Mouse (Mus musculus) midbrain, postnatal 0 days (tissue): ENCODE data around the gene Mmp2. TPM values are rescaled to one million over a fixed set of nuclear protein-coding genes. Genes with fewer than 3 reads are reported as not detected.

Source experiments
- ATAC-seq: fragments of 200-750 bp; cut with Nextera tagmentation; 2 replicates; pipeline ENCODE4 v1.8.0; 2017; ENCODE audit warnings: moderate number of reproducible peaks, mild to moderate bottlenecking, moderate TSS enrichment, moderate library complexity; ENCODE audit not compliant: low FRiP score
- DNase-seq: peaks from one replicate; pipeline ENCODE4 v3.0.0-alpha.2; 2015; ENCODE audit warnings: low spot score
- H3K27ac ChIP-seq: fragments of 300-500 bp; sonication (generic); 2 replicates; pipeline ENCODE4 v1.5.1; 2014; ENCODE audit warnings: low read depth, mild to moderate bottlenecking, low read length, mixed read lengths
- H3K27me3 ChIP-seq: fragments of 300-500 bp; sonication (generic); 2 replicates; pipeline ENCODE4 v1.6.1; 2014; ENCODE audit warnings: low read length, control low read depth, mixed read lengths; ENCODE audit not compliant: insufficient read depth
- H3K36me3 ChIP-seq: fragments of 300-500 bp; sonication (generic); 2 replicates; pipeline ENCODE4 v1.6.1; 2014; ENCODE audit warnings: low read length, control low read depth, mixed read lengths; ENCODE audit not compliant: insufficient read depth
- H3K4me1 ChIP-seq: fragments of 300-500 bp; sonication (generic); 2 replicates; pipeline ENCODE4 v1.6.1; 2014; ENCODE audit warnings: mild to moderate bottlenecking, control low read depth, antibody characterized with exemption, low read length, mixed read lengths; ENCODE audit not compliant: insufficient read depth
- H3K4me2 ChIP-seq: fragments of 300-500 bp; sonication (generic); 2 replicates; pipeline ENCODE4 v1.6.1; 2014; ENCODE audit warnings: low read depth, mild to moderate bottlenecking, low read length, mixed read lengths; ENCODE audit not compliant: poor library complexity, severe bottlenecking
- H3K4me3 ChIP-seq: fragments of 300-500 bp; sonication (generic); 2 replicates; pipeline ENCODE4 v1.5.1; 2014; ENCODE audit warnings: low read depth, mild to moderate bottlenecking, low read length, moderate library complexity
- H3K9ac ChIP-seq: fragments of 300-500 bp; sonication (generic); replicated peaks from 2 replicates; pipeline ENCODE4 v1.6.1; 2014; ENCODE audit warnings: mild to moderate bottlenecking, low read length, moderate library complexity, mixed read lengths; ENCODE audit not compliant: poor library complexity, severe bottlenecking
- H3K9me3 ChIP-seq: fragments of 300-500 bp; sonication (generic); 2 replicates; pipeline ENCODE4 v1.6.1; 2016; ENCODE audit warnings: low read length, control low read depth
- CTCF ChIP-seq: IDR thresholded peaks from 2 replicates; pipeline ENCODE4 v1.5.1; 2016; ENCODE audit warnings: antibody characterized with exemption, mild to moderate bottlenecking
- WGBS: fragments of 180-500 bp; shearing (Covaris S2); extraction: QIAGEN DNeasy Blood & Tissue Kit; methylation state at CpG from one replicate; pipeline ENCODE4 v1.1.7; 2014; 5-methylcytosine and 5-hydroxymethylcytosine counted together
- polyA plus RNA-seq: library from polyadenylated mRNA; unstranded; fragments of >200 nt; fragmentation: Nextera tagmentation; extraction: Ambion mirVana; gene quantifications from 2 replicates; pipeline ENCODE4 v1.2.1, GENCODE M21; 2015
- total RNA-seq: library from RNA; depleted of rRNA; stranded (reverse); fragments of >200 nt; gene quantifications from 2 replicates; pipeline ENCODE4 v1.2.3, GENCODE M21; 2014; rRNA removed

Mmp2 gene
- total and polyA plus RNA-seq, 2 experiments from 2014 or later = 16.1 to 16.5 TPM

DNA sequence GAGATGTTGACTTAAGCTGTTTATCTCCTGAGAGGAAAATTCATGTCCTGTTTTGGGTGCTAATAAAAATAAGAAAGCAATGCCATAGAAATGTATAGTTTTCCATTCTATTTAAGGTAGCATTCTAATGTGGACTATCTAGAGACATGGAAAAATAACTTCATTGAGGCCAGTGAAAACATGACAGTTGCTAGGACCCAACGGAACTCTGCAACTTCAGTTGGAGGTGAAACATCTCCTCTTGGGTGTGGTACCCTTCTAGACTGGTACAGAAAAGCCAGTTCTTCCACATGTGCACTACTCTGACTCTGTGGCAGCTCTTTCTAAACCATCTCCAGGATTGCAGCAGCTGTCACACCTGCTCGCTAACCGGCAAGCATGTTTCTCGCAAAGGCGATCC lies 74.0 kb downstream of the Mmp2 start, which contains the start of gene Capns2:
TSS of gene Capns2 (plus strand) at position 301 of the 400 bp plus-strand sequence.
- WGBS = 98% methylated on average over 5 of the region's 5 CpGs
- DNase-seq (no peak), ATAC-seq (no peak)
- Histone ChIP-seq H3K9me3 (no peaks in the 10 kb centered on the region), H3K4me1 (no peaks in the 10 kb centered on the region), H3K4me2 (no peak within 1 kb of the TSS), H3K36me3 (peaks cover 2% of the 10 kb centered on the region; the same call in 1 of the 2 replicates), H3K27ac (no peak within 1 kb of the TSS), H3K4me3 (no peak within 1 kb of the TSS), H3K9ac (no peak within 1 kb of the TSS), H3K27me3 (no peaks in the 10 kb centered on the region)
- TF ChIP-seq CTCF = no peak

DNA sequence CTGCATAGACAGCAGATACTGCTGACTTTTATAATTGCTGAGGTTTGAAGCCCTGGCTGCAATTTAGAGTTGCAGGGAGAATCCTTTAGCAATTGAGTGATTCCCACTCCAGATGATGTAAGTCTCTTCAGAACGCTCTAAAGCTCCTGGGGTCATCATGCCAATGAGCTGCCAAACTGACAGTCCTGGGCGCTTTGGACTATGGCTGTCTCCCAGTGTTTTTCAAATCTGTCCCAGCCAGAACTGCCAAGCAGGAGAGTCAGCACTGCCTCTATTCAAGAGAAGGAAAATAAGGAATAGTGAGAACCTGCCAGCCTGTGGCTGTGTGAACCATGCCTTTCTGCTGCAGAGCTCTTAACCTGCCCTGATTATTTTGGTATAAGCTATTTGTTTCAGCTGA lies 75.9 kb downstream of the Mmp2 start:
- H3K36me3 ChIP-seq = peaks cover 2% of the 10 kb centered on the region; the same call in 1 of the 2 replicates
- DNase-seq (peak; percentile 31), ATAC-seq (no peak)
- H3K27me3 ChIP-seq = no peaks in the 10 kb centered on the region
- no peaks in the 10 kb centered on the region for H3K9me3 ChIP-seq
- no peak overlapping the region for H3K27ac ChIP-seq
- no peaks in the 10 kb centered on the region for H3K4me1 ChIP-seq
- no peak overlapping the region for H3K9ac ChIP-seq
- TF ChIP-seq CTCF = no peak
- no peak overlapping the region for H3K4me2 ChIP-seq
- no peak overlapping the region for H3K4me3 ChIP-seq
- 77% methylated on average over 2 of the region's 2 CpGs for WGBS

Other genes with a start within 250 kb of the Mmp2 start
- gene Irx6, start 153.0 kb upstream of the Mmp2 start, total RNA-seq = 4.4 and 6.6 TPM in 2 replicates
- 4.0 and 5.4 TPM in 2 replicates for gene Irx6, start 153.0 kb upstream of the Mmp2 start, polyA plus RNA-seq
- 5.0 and 6.2 TPM in 2 replicates for gene Lpcat2, start 28.0 kb downstream of the Mmp2 start, total RNA-seq
- 8.9 and 11.2 TPM in 2 replicates for gene Lpcat2, start 28.0 kb downstream of the Mmp2 start, polyA plus RNA-seq
- gene Capns2, start 74.1 kb downstream of the Mmp2 start, total RNA-seq = 1.7 and 3.9 TPM in 2 replicates
- 0.26 and 0.45 TPM in 2 replicates for gene Capns2, start 74.1 kb downstream of the Mmp2 start, polyA plus RNA-seq
- 3.4 and 7.6 TPM in 2 replicates for gene Slc6a2, start 132.8 kb downstream of the Mmp2 start, total RNA-seq
- 0.14 and 0.23 TPM in 2 replicates for gene Slc6a2, start 132.8 kb downstream of the Mmp2 start, polyA plus RNA-seq
- gene Ces1a, start 220.9 kb downstream of the Mmp2 start, total RNA-seq = not detected in 2 replicates
- 0.09 TPM in 1 of 2 replicates, not detected in the other for gene Ces1a, start 220.9 kb downstream of the Mmp2 start, polyA plus RNA-seq